20 mouse cellular contexts compared by ENCODE assay signal in genomic region chr19:23256771-23257170, GRCm38 (mm10).
"Had no signal": no experiment of that assay in that cellular context is flagged by ENCODE, and none has a peak within 500 bp of the region (broad histone marks: within the 10 kb centered on the region; RNA-seq: fewer than 3 reads in every experiment).

No protein-coding gene starts in this region.

- H3K9me3 ChIP-seq: limb, embryonic 10.5 days; limb, embryonic 13.5 days; liver, embryonic 12.5 days; liver, embryonic 15.5 days; midbrain, embryonic 12.5 days; neural tube, embryonic 13.5 days; stomach, embryonic 15.5 days had no signal

- H3K9ac ChIP-seq: limb, embryonic 13.5 days; liver, embryonic 12.5 days; liver, embryonic 15.5 days; midbrain, embryonic 12.5 days; neural tube, embryonic 13.5 days; stomach, embryonic 15.5 days had no signal

- ATAC-seq: liver, embryonic 12.5 days; midbrain, embryonic 16.5 days had no signal

- H3K27ac ChIP-seq: limb, embryonic 10.5 days; limb, embryonic 13.5 days; liver, embryonic 12.5 days; liver, embryonic 15.5 days; midbrain, embryonic 12.5 days; neural tube, embryonic 13.5 days; stomach, embryonic 15.5 days had no signal

- DNase-seq: kidney, postnatal 14 days; kidney, postnatal 4 days; layer of hippocampus, adult 9-11 months; liver; lung, adult 2 months; lung, postnatal 14 days; lung, postnatal 4 days; retina, postnatal 1 day; right cerebral cortex, postnatal 25 days; spleen, adult 18-20 months; thymus, postnatal 25 days had no signal

- H3K27me3 ChIP-seq: limb, embryonic 13.5 days; liver, embryonic 12.5 days; liver, embryonic 15.5 days; midbrain, embryonic 12.5 days; neural tube, embryonic 13.5 days; stomach, embryonic 15.5 days had no signal

- H3K4me1 ChIP-seq: limb, embryonic 10.5 days; limb, embryonic 13.5 days; liver, embryonic 12.5 days; liver, embryonic 15.5 days; midbrain, embryonic 12.5 days; neural tube, embryonic 13.5 days; stomach, embryonic 15.5 days had no signal

- H3K4me2 ChIP-seq: limb, embryonic 13.5 days; liver, embryonic 12.5 days; liver, embryonic 15.5 days; midbrain, embryonic 12.5 days; neural tube, embryonic 13.5 days; stomach, embryonic 15.5 days had no signal

- H3K4me3 ChIP-seq: limb, embryonic 10.5 days; limb, embryonic 13.5 days; liver, embryonic 12.5 days; liver, embryonic 15.5 days; midbrain, embryonic 12.5 days; myocyte; neural tube, embryonic 13.5 days; stomach, embryonic 15.5 days had no signal
